Mouse (Mus musculus) bone marrow macrophage, adult 2 months (primary cell): Measurements from ENCODE around the gene Il20rb.

Source experiments
- CTCF ChIP-seq: IDR thresholded peaks from 2 replicates; pipeline ENCODE4 v1.5.1; 2012; ENCODE audit warnings: low read depth, mild to moderate bottlenecking, low read length, moderate library complexity
- POLR2A ChIP-seq: IDR thresholded peaks from 2 replicates; pipeline ENCODE4 v1.6.1; 2012; ENCODE audit warnings: mild to moderate bottlenecking, low read depth, low read length, borderline replicate concordance

- TF ChIP-seq POLR2A (no peak), CTCF (no peak)
These were observed 24.5 kb downstream of the Il20rb start for GRCm38 (mm10) chr9:100462098-100462497.
